Mouse (Mus musculus) intestine, postnatal 0 days (tissue): ENCODE results near the gene Gna11. TPM values are rescaled to one million over a fixed set of nuclear protein-coding genes. Genes with fewer than 3 reads are reported as not detected.

Experiments
- ATAC-seq: fragments of 200-750 bp; cut with Nextera tagmentation; 2 replicates; pipeline ENCODE4 v1.8.0; 2017; ENCODE audit warnings: mild to moderate bottlenecking, moderate TSS enrichment, moderate library complexity
- H3K27ac ChIP-seq: fragments of 300-500 bp; sonication (generic); 2 replicates; pipeline ENCODE4 v1.5.1; 2014; ENCODE audit warnings: mild to moderate bottlenecking, low read depth, low read length, moderate library complexity
- H3K27me3 ChIP-seq: fragments of 300-500 bp; sonication (generic); replicated peaks from 2 replicates; pipeline ENCODE4 v1.6.1; 2014; ENCODE audit warnings: low read length, mixed read lengths; ENCODE audit not compliant: control insufficient read depth, insufficient read depth
- H3K36me3 ChIP-seq: fragments of 300-500 bp; sonication (generic); 2 replicates; pipeline ENCODE4 v1.6.1; 2014; ENCODE audit warnings: mild to moderate bottlenecking, moderate library complexity; ENCODE audit not compliant: control insufficient read depth, insufficient read depth
- H3K4me1 ChIP-seq: fragments of 300-500 bp; sonication (generic); replicated peaks from 2 replicates; pipeline ENCODE4 v1.6.1; 2014; ENCODE audit warnings: antibody characterized with exemption, low read length, mixed read lengths; ENCODE audit not compliant: control insufficient read depth, insufficient read depth
- H3K4me2 ChIP-seq: fragments of 300-500 bp; sonication (generic); replicated peaks from 2 replicates; pipeline ENCODE4 v1.6.1; 2014; ENCODE audit warnings: low read depth, mild to moderate bottlenecking, moderate library complexity
- H3K4me3 ChIP-seq: fragments of 300-500 bp; sonication (generic); 2 replicates; pipeline ENCODE4 v1.5.1; 2014; ENCODE audit warnings: low read depth, low read length
- H3K9ac ChIP-seq: fragments of 300-500 bp; sonication (generic); 2 replicates; pipeline ENCODE4 v1.6.1; 2014; ENCODE audit warnings: mild to moderate bottlenecking, low read depth, low read length
- H3K9me3 ChIP-seq: fragments of 300-500 bp; sonication (generic); 2 replicates; pipeline ENCODE4 v1.6.1; 2016; ENCODE audit warnings: mixed run types; ENCODE audit not compliant: control insufficient read depth
- CTCF ChIP-seq: sonication (generic); IDR thresholded peaks from 2 replicates; pipeline ENCODE4 v1.5.1; 2016; ENCODE audit warnings: low read depth, mild to moderate bottlenecking, control low read depth, antibody characterized with exemption, moderate library complexity
- WGBS: fragments of 180-500 bp; shearing (Covaris S2); extraction: QIAGEN DNeasy Blood & Tissue Kit; methylation state at CpG from one replicate; pipeline ENCODE4 v1.1.7; 2014; 5-methylcytosine and 5-hydroxymethylcytosine counted together
- polyA plus RNA-seq: library from polyadenylated mRNA; unstranded; fragments of >200 nt; fragmentation: Nextera tagmentation; extraction: Ambion mirVana; gene quantifications from 2 replicates; pipeline ENCODE4 v1.2.1, GENCODE M21; 2015

Gna11 gene
- polyA plus RNA-seq, 1 experiment from 2014 or later: 188 TPM

- H3K9ac ChIP-seq: no peak overlapping the region
- no peak overlapping the region for H3K4me2 ChIP-seq
- H3K9me3 ChIP-seq: no peaks in the 10 kb centered on the region
- H3K36me3 ChIP-seq: 0 out of 2 replicates have a peak, but pooled peaks cover 4% of the 10 kb centered on the region
- no peak for TF ChIP-seq CTCF
- whole genome bisulfite sequencing: 67% methylated on average over 6 of the region's 6 CpGs
- no peaks in the 10 kb centered on the region for H3K27me3 ChIP-seq
- no peak for ATAC-seq
- H3K4me3 ChIP-seq: no peak overlapping the region
- no peaks in the 10 kb centered on the region for H3K4me1 ChIP-seq
- no peak overlapping the region for H3K27ac ChIP-seq
These were observed 38.4 kb upstream of the Gna11 start for GRCm38 (mm10) chr10:81583347-81583746.

GRCm38 (mm10) chr10:81580441-81581070, 35.6 kb upstream of the Gna11 start:
- no peak overlapping the region for H3K9ac ChIP-seq
- no peak overlapping the region for H3K4me2 ChIP-seq
- 64% methylated on average over 25 of the region's 25 CpGs for WGBS
- no peak for ATAC-seq
- H3K4me1 ChIP-seq: 0 out of 2 replicates have a peak, but pooled peaks cover 3% of the 10 kb centered on the region
- no peak overlapping the region for H3K4me3 ChIP-seq
- no peaks in the 10 kb centered on the region for H3K36me3 ChIP-seq
- H3K9me3 ChIP-seq: no peaks in the 10 kb centered on the region
- H3K27me3 ChIP-seq: no peaks in the 10 kb centered on the region; the same call in 1 of the 2 replicates
- H3K27ac ChIP-seq: no peak overlapping the region
- peak; percentile 45; the same call in 1 of the 2 replicates for TF ChIP-seq CTCF

- Histone ChIP-seq H3K4me2 (no peak overlapping the region), H3K9ac (no peak overlapping the region), H3K27ac (no peak overlapping the region), H3K27me3 (no peaks in the 10 kb centered on the region; the same call in 1 of the 2 replicates), H3K36me3 (no peaks in the 10 kb centered on the region), H3K9me3 (no peaks in the 10 kb centered on the region), H3K4me3 (no peak overlapping the region), H3K4me1 (0 out of 2 replicates have a peak, but pooled peaks cover 4% of the 10 kb centered on the region)
- no peak for TF ChIP-seq CTCF
- 67% methylated on average over 4 of the region's 4 CpGs for WGBS
- no peak for ATAC-seq
These were observed 35.0 kb upstream of the Gna11 start for GRCm38 (mm10) chr10:81579967-81580366.

- Histone ChIP-seq H3K4me1 (peaks cover 7% of the 10 kb centered on the region), H3K4me2 (peak overlapping the region; percentile 89), H3K27ac (no peak overlapping the region), H3K9me3 (no peaks in the 10 kb centered on the region), H3K9ac (peak overlapping the region; percentile 35; the same call in 1 of the 2 replicates), H3K36me3 (no peaks in the 10 kb centered on the region), H3K27me3 (peaks cover 10% of the 10 kb centered on the region; the same call in 1 of the 2 replicates), H3K4me3 (peak overlapping the region; percentile 48)
- 5% methylated on average over 6 of the region's 6 CpGs for WGBS
- TF ChIP-seq CTCF: no peak
- ATAC-seq: no peak
These were observed 30.7 kb upstream of the Gna11 start for GRCm38 (mm10) chr10:81575695-81576094.

- Histone ChIP-seq H3K27ac (no peak overlapping the region), H3K9ac (peak overlapping the region; percentile 35; the same call in 1 of the 2 replicates), H3K36me3 (no peaks in the 10 kb centered on the region), H3K4me1 (peaks cover 7% of the 10 kb centered on the region), H3K4me3 (peak overlapping the region; percentile 48), H3K4me2 (peak overlapping the region; percentile 89), H3K9me3 (no peaks in the 10 kb centered on the region), H3K27me3 (peaks cover 10% of the 10 kb centered on the region; the same call in 1 of the 2 replicates)
- no peak for TF ChIP-seq CTCF
- 2% methylated on average over 19 of the region's 30 CpGs for WGBS
- no peak for ATAC-seq
These were observed 30.2 kb upstream of the Gna11 start for GRCm38 (mm10) chr10:81575208-81575631.

GRCm38 (mm10) chr10:81574081-81575056, 29.4 kb upstream of the Gna11 start, which contains the start of gene Tle2:
Tle2 (plus strand) TSS chr10:81574561.
- no peak within 1 kb of the TSS for H3K27ac ChIP-seq
- WGBS: 25% methylated on average over 10 of the region's 10 CpGs

More at GRCm38 (mm10) chr10:81574081-81575056, 29.4 kb upstream of the Gna11 start, which contains the start of gene Tle2:
- peak within 1 kb of the TSS; percentile 48 for H3K4me3 ChIP-seq
- peaks cover 10% of the 10 kb centered on the region; the same call in 1 of the 2 replicates for H3K27me3 ChIP-seq
- ATAC-seq: no peak
- peak; percentile 34 for TF ChIP-seq CTCF
- H3K9me3 ChIP-seq: no peaks in the 10 kb centered on the region
- H3K36me3 ChIP-seq: no peaks in the 10 kb centered on the region
- peak within 1 kb of the TSS; percentile 89 for H3K4me2 ChIP-seq
- H3K4me1 ChIP-seq: peaks cover 7% of the 10 kb centered on the region
- peak within 1 kb of the TSS; percentile 35; the same call in 1 of the 2 replicates for H3K9ac ChIP-seq
